1 mouse cellular context compared by ENCODE assay signal in the genomic region with DNA sequence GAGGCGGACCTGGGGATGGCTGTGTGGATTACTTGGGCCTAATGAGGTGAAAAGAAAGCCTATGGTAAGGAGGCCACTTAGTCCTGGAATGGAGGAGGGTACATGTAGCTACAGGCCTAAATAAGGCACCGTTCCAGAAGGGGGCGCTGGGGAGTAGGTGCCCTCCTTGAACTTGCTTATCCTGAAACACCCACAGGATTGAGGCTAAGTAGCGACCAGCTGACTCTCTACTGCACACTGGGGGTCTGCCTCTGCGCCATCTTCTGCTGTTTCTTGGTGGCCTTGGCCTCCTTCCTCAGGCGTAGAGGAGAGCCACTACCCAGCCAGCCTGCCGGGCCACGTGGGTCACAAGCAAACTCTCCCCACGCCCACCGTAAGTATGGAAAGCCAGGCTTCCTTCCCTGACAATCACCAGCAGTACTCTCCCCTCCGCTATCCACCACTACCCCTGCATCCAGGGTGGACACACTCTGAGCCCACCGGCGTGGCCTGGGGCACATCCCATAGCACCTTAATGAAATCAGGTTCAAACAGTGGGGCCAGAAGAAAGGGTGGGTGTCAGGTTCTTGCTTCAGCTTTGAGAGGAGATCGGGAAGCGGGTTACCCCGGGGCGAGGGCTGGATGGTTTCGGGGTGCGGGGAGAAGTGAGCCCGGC.
A peak's percentile ranks its signal among the peaks of the same experiment; 100 is the strongest.
TF ChIP-seq lines count a peak whose summit lies in the region.

No protein-coding gene starts in this region.

TF ChIP-seq in MEL, 35 proteins besides CTCF, POLR2A, EP300 and RAD21:
- no peak for TF ChIP-seq TAL1 (IDR thresholded peaks at IDR 0.05; ENCODE audit: low read length)
- TF ChIP-seq CHD1 (IDR thresholded peaks at IDR 0.05; ENCODE audit: low read depth, low read length): no peak
- TF ChIP-seq SMC3 (IDR thresholded peaks at IDR 0.05; ENCODE audit: low read depth, low read length): peak; percentile 35
- TF ChIP-seq ZNF384 (IDR thresholded peaks at IDR 0.05; ENCODE audit: low read depth, low read length): no peak
- TF ChIP-seq MAZ (IDR thresholded peaks at IDR 0.05; ENCODE audit: low read depth, low read length): no peak
- TF ChIP-seq ZMIZ1 (IDR thresholded peaks at IDR 0.05; ENCODE audit: low read depth, low read length): no peak
